Mouse (Mus musculus): ENCODE data around the gene Angptl7.

- TF ChIP-seq CTCF (IDR thresholded peaks at IDR 0.05; ENCODE audit: control insufficient read depth, insufficient read depth, insufficient read length) (no peak), MYOG (IDR thresholded peaks at IDR 0.05; ENCODE audit: control insufficient read depth, extremely low read depth, insufficient read length) (no peak), MYOD1 (IDR thresholded peaks at IDR 0.05; ENCODE audit: control insufficient read depth, insufficient read length, low read depth) (no peak), USF1 (IDR thresholded peaks at IDR 0.05; ENCODE audit: low read depth) (no peak)
Observed at GRCm38 (mm10) chr4:148463208-148463960, 36.9 kb downstream of the Angptl7 start.

Measured in C2C12 (cell line).